Mouse (Mus musculus): ENCODE results near the gene Satb1.

The Satb1 gene

DNA sequence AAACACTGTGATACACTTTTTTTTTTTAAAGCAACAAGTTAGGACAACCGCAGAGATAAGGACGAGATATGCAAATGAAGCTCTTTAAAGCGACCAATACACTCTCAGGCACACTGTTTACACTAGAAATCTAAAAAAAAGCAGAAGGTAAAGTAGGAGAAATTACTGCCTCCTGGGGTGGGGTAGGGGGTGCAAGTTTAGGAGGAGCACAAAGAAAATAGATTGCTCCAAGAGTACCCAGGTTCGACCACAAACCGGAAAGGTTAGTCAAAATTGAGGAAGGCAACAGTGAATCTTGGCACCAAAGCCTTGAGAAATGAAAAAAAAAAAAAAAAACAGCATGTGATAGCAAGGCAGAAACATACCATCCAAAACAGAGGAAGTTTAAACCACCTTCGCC lies 18.8 kb downstream of the Satb1 start:
- DNase-seq: no peak

DNA sequence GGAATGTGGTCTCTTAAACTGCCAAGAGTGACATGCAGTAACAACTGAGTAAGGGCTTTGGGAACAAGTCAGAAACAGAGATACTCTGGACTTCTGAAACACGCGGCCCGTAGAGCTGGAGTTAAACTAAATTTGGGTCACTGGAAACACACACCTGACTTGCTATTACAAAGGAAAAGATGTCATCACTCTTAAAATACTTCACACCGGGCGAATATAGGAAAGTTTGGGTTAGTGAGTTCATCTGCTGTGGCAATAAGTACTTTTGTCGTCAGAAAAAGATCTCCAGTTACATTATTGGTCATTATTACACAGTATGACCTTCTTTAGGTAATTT lies 19.3 kb downstream of the Satb1 start:
- DNase-seq: no peak

DNA sequence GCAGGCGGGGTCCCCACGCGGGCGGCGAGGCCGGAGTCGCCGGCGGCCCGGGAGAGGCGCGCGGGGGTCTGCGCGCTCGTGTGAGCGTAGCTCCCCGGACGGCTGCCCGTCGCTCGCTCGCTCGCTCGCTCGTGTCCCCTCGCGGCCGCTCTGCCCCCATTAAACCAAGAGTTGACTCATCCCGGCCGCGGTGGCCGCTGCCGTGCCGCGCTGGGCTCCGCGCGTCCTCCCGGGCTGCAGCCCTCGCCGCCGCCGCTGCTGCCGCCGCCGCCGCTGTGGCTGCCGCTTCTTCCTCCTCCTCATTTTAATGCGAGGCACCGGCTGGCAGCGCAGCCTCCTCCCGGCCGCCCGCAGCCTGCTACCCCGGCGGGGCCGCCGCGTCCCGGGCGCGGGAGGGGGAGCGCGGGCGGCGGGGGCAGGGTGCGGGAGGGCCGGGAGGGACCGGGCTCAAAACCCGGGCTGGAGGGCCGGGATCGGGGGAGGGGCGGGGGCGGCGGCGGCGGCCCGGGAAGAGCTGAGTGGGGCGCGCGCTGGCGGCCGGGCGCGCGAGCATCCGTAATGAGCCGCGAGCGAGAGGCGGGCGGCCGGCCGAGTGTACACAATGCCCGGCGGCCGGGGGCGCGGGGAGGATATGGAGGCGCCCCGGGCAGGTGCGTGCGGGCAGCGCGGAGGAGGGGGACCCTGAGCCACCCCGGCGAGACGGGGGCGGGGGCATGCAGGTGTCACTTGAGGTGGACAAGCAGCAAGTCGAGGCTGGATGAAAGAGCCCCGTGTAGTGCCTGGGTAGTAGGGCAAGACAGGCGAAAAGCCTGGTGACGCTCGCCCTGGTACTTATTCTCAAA lies 19.9 kb downstream of the Satb1 start:
- DNase-seq: peak; percentile 80

DNA sequence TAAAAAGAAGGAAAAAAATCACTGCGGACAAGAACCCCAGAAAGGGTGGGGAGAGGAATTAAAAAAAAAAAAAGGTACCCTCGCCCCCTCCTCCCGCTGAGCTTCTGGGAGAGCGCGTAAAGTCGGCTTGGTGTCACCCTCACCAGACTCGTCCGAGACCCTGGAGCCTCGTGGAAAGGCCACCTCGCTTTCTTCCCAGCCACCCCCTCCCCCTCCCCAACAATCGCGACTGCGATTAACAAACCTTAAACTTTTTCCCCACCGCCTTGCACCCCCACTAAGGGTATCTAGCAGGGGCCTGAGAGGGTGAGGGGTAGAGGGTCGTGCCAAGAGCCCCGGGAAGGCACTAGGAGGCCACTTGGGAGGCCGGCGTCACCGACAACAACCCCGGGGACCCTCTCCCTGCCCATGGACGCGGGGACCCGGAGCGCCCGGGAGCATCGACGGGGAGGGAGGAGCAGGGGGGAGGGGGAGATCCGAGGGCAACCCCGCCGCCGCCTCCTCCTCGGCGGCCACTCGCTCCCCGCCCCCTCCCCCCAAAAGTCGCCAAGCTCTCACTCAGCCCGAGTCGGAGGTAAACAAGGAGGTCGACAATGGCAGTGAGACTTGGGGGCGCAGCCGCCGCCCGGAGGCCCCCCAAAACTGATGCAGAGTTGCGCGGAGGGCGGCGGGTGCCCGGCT lies 20.7 kb downstream of the Satb1 start:
- DNase-seq: peak; percentile 63

DNA sequence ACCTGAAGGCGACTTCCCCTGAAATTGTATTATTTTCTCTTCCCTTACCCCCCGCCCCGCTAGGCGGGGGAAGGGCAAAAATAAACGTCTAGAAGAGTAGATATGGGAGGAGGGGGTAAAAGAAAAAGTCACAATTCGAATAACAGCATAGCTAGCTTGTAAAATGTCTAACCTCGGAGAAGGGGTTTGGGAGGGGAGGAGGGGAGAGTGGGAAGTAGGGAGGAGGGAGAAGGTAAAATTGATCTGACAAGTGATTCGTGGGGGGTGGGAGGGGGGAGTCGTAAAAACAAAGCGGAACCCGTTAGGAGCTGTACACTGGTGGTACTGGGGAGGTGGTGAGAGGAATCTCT lies 21.2 kb downstream of the Satb1 start:
- DNase-seq: no peak

DNA sequence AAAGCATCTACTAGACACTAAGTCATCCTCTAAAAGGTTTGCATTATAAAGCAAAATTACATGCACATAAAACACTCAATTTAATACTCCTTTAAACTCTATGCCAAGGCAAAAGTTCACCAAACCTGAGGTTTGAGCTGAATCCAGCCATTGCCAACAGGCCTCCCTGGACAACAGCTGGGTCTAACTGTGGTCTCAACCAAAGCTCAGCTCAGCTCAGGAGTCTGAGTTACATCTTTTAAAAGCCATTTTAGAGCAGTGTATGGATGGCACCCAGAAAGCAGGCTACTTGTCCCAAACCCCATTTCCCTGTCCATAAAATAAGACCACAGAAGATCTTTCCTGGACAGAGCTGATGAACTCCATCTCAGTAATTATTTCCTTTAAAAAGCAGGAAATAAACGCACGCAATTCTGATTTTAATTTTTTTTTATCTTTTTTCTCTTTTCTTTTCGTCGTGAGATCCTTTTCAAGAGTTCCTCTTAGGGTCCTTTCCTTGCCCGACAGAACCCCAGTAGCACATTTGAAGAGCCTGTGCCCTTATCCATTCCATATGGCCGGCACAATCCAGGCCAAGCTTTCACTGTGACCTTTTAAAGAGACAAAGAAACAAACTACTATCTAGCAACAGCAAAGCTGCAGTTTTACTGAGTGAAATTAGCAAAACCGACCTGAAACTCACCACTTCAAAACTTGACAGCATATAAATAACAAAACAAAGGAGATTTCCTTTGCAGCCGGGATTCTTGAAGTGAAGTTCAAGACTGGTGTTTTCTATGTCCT lies 21.8 kb downstream of the Satb1 start:
- DNase-seq: no peak

DNA sequence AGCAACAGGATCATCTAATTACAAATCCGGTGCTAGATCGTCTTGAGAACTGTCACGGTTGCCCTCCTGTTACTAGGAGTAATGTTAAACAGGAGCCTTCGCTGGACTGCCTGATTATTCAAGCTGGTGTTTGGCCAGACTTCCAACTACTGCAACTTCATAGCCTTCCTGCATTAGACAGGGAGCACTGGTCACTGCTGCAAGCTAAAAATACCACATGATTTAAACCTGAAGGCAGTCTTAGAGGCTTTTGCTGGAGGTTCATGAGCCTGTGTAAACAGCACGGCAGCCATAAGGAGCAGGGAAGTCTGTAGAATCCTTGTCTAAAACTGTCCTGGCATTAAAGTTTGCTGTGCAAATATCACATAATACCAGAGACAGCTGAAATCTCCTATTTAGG lies 25.7 kb downstream of the Satb1 start:
- no peak for DNase-seq

DNA sequence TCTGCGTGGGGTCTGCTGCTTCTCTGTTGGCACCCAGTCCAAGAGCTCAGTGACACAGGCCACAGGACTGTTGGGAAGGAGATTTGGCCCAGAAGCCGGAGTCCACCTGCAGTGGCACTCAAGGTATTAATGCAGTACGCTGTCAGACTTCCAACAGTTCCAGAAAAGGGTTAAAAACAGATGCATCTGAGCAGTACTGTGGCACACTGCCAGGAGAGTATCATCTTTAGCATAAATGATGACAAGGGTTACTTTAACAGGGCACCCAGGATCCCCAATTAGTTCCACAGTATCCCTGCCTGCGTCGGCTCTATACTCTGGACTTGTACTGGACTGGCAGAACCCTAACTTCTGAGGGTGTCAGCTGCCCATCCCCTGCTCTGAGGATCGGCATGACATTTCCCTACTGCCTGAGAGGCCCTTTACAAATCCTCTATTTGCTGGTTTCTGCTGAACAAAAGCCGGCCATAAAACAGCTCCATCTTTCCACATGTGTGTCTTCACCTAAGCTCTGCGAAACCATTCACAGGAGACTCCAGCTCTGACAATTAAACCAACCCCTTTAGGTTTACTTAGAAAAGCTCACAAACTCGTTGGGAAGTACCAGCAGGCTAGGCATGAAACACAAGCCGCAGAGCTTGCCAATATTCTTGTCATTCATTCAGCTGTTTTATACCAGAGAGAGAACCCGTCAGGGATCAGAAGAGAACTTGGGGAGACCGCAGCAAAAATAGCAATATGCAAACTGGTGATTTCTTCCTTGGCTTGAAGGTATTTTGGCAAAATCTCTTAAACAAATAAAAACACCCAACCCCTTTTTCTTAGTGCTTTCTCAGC lies 26.7 kb downstream of the Satb1 start:
- no peak for DNase-seq

DNA sequence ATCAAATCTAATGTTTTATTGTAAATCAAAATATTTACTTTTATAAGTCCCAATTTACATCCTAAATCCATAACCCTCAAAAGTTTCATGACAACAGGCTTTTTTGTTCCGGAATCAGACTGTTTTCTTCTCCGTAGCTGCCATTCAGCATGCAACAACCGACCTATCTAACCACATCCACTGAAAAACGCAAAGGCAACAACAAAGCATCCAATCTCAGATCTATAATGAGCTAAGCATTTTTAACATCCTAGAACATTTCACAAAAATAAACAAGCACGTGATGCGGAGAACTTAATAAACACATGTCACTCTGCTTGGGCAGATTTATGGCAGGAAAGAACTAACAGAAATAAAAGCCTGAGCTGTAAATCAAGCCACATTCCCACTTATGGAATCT lies 32.9 kb downstream of the Satb1 start:
- no peak for DNase-seq

DNA sequence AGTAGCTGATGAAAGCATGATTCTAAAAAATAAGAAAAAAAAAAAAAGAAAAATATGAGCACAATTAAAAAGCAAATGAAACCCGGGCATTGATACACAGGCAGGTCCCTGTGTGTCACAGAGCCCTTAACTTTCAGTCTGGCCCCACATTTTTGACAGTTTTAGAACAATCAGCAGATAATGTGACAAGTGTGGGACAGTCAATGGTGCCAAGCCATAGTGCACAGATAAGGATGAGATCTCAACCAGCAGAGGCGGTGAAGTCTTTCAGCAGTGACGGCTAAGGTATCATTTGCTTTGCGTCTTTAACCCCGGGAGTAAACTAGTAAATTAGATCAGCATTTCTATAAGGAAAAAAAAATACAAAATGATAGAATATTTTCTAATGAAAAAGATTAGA lies 36.6 kb downstream of the Satb1 start:
- no peak for DNase-seq

DNA sequence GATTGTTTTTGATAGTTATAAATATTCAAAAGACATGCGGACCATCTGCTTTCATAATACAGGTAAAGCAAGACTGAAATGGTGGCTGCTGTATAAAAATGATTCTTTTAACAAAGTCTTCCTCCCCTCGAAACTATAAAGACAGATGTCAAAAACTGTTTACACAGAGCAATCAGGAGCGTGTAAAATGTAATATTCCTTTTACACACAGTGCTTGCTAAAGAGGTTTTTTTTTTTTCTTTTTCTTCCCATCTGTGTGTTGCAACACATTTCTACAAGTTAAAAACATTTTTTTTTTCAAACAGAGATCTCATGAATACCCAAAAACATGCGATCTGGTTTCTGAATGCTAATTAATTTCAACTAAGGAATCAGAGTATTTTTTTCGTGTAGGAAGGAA lies 41.9 kb downstream of the Satb1 start:
- DNase-seq: no peak

DNA sequence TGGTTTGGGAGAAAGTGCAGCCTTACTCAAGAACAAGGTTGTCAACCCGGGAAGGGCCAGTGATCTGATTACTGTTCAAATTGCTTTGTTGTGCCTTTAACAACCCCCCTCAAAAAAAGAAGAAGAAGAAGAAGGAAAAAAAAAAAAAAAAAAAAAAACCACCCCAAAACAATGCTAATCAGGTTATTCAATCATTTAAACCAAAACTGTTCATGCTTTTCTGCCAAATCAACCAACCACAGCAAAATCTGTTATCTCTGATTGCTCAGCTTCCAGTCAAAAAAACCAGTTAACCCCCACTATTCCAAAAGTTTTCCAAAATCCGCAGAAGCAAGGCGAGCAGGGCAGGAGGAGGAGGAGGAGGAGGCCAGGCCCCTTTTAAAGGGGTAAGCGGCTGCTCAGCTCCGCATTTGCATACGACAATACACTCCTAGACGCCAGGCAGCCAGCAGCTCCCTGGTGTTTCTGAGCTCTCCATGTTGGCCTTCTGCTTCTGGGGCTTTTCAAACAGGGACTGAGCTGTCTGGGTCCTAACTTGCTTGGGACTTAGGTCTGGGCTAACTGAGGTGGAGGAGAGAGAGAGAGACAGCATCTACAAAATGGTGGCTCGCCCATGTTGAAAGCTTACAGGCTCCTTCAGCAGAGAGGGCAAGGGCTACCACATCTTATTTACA lies 42.6 kb downstream of the Satb1 start:
- DNase-seq: no peak

DNA sequence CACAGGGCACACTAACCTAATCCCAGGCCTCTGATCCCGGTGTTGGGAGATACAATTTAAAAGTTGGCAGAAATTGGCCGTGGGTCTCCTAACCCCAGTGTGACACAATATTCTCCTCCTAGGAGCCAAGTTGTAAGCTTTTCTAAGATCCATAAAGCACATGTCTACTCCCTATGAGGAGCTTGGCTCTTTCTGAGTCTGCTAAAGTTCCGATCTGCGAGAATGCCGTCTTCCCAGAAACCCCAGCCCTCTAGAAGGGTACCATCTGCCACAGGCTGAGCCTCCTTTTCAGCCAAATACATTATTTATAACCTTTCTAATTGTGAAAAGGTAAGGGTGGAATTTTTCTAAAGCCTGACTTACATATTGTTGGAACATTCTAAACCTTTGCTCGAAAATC lies 43.3 kb downstream of the Satb1 start:
- no peak for DNase-seq

DNA sequence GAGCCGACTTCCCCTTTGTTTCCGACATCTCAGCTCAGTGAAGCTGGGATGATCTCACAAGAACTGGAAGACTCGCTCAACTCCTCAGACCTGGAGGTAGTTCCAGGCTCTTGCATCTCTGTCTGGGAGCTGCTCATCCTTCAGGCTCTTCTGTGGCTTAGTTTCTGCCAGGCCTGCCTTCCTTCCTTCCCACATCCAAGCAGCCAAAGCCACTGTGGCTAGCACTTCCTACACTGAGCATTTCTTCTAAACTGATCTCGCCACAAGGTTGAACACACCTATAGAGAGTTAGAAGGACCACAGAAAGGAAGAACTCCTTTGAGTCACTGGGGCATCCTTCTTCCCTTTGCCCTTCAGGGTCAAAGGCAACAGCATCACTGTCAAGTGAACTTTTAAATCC lies 44.0 kb downstream of the Satb1 start:
- no peak for DNase-seq

DNA sequence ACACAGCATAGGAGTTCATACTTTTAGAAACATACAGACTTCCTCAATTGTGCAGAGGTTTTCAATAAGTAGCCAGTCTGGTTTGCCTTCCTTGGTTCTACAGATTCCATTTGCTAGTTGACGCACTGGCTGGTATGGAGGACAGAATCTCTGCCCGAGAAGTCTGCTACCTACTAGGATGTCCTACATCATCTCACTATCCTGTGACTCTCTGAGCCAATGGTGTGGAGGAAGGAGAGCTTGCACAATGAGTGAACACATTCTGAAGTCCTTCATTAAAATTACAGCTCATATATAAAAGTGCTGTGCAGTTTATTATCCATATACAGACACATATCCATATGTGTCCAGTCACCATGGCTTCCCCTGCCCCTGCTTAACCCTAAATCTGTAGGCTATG lies 45.1 kb downstream of the Satb1 start:
- DNase-seq: no peak

DNA sequence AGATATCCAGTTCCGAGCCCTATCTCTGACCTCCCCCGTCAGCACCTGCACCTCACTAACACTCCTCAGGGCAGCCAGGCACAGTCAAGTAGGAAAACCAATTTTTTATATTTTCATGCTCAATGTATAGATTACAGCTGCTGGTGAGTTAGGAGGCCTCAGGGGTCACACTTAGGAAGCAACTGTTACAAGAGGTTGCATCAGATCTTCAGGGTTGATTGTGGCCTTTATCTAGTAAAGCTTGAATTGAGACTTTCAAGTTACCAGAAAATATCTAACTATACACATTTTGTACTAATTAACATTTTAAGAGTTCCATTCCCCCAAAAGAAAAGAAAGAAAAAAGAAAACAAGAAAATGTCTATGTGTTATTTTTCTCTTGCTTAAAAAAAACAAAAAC lies 47.0 kb downstream of the Satb1 start:
- DNase-seq: no peak

DNA sequence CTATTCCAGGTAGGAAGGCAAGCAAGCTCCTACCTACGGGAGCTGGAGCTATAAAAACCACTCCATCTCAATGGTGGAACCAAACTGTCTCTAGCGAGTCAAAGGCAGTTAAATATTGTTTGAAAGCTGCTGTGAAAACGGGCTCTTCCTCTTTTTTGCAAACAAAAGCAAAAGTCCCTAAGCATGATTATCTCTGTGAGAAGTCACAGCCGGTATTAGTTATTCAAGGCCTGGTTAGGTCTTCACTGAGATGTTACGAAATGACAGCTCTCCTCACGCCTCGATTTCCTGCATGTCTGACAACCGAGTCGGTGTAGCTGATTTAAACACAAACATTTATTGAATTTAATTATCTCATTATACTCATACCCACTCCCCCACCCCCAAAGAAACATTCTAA lies 48.2 kb downstream of the Satb1 start:
- DNase-seq: no peak

DNA sequence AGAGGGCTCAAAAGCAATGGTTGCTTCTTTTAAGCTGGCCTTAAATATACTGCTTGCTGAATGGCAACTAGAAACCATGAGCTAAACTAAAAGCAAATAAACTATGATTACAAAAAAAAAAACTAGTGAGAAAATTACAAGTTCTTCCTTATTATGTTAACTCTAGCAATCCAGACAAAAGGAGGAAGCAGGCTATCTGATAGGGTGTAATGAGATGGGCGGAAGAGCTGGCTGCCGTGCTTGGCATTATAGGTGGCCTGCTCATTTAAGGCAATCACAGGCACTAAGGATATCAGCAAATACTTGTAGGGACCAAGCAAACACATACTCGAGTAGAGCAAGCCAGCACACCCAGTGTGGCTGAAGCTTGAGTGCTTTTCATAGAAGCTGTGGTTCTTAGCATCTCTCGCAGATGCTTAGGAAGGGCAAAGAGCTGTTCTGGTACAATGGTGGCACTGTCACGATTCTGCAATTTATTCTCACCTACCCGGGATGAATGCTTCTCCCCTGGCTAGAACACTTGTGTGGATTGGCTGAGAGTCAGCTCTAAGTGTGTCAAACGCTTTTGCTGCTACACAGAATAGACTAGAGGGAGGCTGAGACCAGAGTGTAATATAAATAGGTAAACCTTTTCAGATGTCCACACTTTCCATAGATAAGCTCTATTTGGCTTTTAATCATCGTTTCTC lies 49.4 kb downstream of the Satb1 start:
- DNase-seq: no peak

DNA sequence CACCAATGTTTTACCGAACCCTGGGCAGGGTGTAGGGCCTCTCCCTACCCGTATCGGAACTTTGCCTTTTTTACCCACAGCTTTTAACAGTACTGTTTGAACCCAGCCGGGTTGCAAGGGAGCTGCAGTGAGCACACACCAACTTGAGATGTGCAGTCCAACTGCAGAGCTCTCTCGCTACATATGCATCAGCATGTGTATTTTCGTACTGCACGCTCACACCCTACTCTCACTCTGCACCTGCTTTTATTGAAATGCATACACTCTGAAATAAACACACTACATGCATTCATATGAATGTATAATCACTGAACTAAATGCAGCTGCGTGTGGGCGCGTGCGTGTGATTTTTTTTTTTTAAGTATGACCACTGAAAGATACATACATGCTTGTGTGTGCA lies 53.1 kb downstream of the Satb1 start:
- no peak for DNase-seq

DNA sequence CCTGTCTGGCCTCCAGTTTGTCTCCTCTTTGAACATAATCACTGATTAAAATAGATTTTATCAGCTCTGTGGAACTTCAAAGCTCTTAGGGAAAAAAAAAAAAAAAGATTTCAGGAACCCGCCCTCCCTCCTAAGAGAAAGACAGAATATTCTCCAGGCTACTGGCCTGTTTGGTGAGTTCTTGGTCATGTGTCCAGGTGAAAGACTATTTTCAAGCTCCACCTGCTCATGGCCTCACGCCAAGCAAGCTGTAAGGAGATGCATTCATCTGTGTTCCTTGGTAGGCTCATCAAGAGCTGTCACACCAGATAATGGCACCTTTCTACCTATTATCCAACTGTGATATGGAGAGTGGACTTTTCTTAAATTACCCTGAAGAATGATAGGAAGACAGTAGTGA lies 54.1 kb downstream of the Satb1 start:
- no peak for DNase-seq

DNA sequence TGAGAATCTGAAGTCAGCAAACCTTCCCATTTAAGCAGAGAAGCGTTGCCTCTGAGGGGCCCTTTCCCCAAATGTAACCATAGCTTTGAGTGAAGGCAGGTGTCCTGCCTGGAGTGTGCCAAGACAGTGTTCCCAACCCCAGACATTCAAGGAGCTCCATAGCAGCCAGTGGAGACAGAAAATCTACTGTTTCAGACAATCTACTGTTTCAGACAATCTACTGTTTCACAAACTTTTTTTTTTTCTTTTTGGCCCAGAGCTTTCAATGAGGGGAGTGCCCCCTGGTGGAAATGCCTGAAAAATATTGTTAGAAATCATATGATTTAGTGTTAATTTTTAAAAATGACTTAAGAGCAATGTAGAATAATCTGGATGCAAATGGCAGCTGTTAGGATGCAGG lies 55.3 kb downstream of the Satb1 start:
- DNase-seq: no peak
